Mouse (Mus musculus): ENCODE measurements around the gene Cdhr5.

The Cdhr5 gene

GRCm38 (mm10) chr7:141276546-141276945 is at the start of gene Cdhr5:
Gene Cdhr5, minus strand, starts transcription at chr7:141276786.
- no peak for DNase-seq (ENCODE audit: extremely low spot score)

- no peak for DNase-seq (ENCODE audit: extremely low spot score)
Measured at GRCm38 (mm10) chr7:141324686-141325085, 48.1 kb upstream of the Cdhr5 start.

- no peak for DNase-seq (ENCODE audit: extremely low spot score)
Measured at GRCm38 (mm10) chr7:141319446-141319845, 42.9 kb upstream of the Cdhr5 start.

GRCm38 (mm10) chr7:141317619-141318132 is 41.1 kb upstream of the Cdhr5 start:
- no peak for DNase-seq (ENCODE audit: extremely low spot score)

GRCm38 (mm10) chr7:141315974-141316373 is 39.4 kb upstream of the Cdhr5 start:
- no peak for DNase-seq (ENCODE audit: extremely low spot score)

- no peak for DNase-seq (ENCODE audit: extremely low spot score)
Measured at GRCm38 (mm10) chr7:141315076-141315475, 38.5 kb upstream of the Cdhr5 start.

- no peak for DNase-seq (ENCODE audit: extremely low spot score)
Measured at GRCm38 (mm10) chr7:141314416-141314815, 37.8 kb upstream of the Cdhr5 start.

GRCm38 (mm10) chr7:141304537-141304936 is 28.0 kb upstream of the Cdhr5 start:
- DNase-seq (ENCODE audit: extremely low spot score), result no peak

- DNase-seq (ENCODE audit: extremely low spot score), result no peak
Measured at GRCm38 (mm10) chr7:141302702-141303268, 26.2 kb upstream of the Cdhr5 start.

- DNase-seq (ENCODE audit: extremely low spot score), result no peak
Measured at GRCm38 (mm10) chr7:141301386-141301785, 24.8 kb upstream of the Cdhr5 start.

- no peak for DNase-seq (ENCODE audit: extremely low spot score)
Measured at GRCm38 (mm10) chr7:141299175-141299574, 22.6 kb upstream of the Cdhr5 start.

GRCm38 (mm10) chr7:141297926-141298650 is 21.5 kb upstream of the Cdhr5 start:
- no peak for DNase-seq (ENCODE audit: extremely low spot score)

- DNase-seq (ENCODE audit: extremely low spot score), result no peak
Measured at GRCm38 (mm10) chr7:141294479-141294878, 17.9 kb upstream of the Cdhr5 start.

GRCm38 (mm10) chr7:141293852-141294471 is 17.4 kb upstream of the Cdhr5 start:
- DNase-seq (ENCODE audit: extremely low spot score), result peak; percentile 63

- peak; percentile 14 for DNase-seq (ENCODE audit: extremely low spot score)
Measured at GRCm38 (mm10) chr7:141292583-141293388, 16.2 kb upstream of the Cdhr5 start.

- DNase-seq (ENCODE audit: extremely low spot score), result peak; percentile 68
Measured at GRCm38 (mm10) chr7:141291921-141292582, 15.5 kb upstream of the Cdhr5 start, which contains the start of gene Drd4. Gene Drd4, plus strand, starts transcription at chr7:141292006.

- no peak for DNase-seq (ENCODE audit: extremely low spot score)
Measured at GRCm38 (mm10) chr7:141288042-141288441, 11.5 kb upstream of the Cdhr5 start.

GRCm38 (mm10) chr7:141282756-141283155 is 6.2 kb upstream of the Cdhr5 start:
- no peak for DNase-seq (ENCODE audit: extremely low spot score)

- no peak for DNase-seq (ENCODE audit: extremely low spot score)
Measured at GRCm38 (mm10) chr7:141281442-141281841, 4.9 kb upstream of the Cdhr5 start.

GRCm38 (mm10) chr7:141278766-141279590 is 2.4 kb upstream of the Cdhr5 start, which contains the start of gene Sct:
Gene Sct, minus strand, starts transcription at chr7:141279133.
- DNase-seq (ENCODE audit: extremely low spot score), result peak; percentile 63

Data from embryo, embryonic 9.5 days (tissue).